Mouse (Mus musculus) central nervous system, embryonic 14 days (tissue): ENCODE measurements around the gene Fam227a. TPM values are rescaled to one million over a fixed set of nuclear protein-coding genes. Genes with fewer than 3 reads are reported as not detected.

Source experiments
- polyA plus RNA-seq: library from polyadenylated mRNA; depleted of rRNA; stranded (reverse); fragments of >200 nt; gene quantifications from 2 replicates; pipeline ENCODE4 v1.2.3, GENCODE M21; 2012; rRNA removed

Fam227a gene
- 27.0 and 29.2 TPM in 2 replicates for polyA plus RNA-seq

DNA sequence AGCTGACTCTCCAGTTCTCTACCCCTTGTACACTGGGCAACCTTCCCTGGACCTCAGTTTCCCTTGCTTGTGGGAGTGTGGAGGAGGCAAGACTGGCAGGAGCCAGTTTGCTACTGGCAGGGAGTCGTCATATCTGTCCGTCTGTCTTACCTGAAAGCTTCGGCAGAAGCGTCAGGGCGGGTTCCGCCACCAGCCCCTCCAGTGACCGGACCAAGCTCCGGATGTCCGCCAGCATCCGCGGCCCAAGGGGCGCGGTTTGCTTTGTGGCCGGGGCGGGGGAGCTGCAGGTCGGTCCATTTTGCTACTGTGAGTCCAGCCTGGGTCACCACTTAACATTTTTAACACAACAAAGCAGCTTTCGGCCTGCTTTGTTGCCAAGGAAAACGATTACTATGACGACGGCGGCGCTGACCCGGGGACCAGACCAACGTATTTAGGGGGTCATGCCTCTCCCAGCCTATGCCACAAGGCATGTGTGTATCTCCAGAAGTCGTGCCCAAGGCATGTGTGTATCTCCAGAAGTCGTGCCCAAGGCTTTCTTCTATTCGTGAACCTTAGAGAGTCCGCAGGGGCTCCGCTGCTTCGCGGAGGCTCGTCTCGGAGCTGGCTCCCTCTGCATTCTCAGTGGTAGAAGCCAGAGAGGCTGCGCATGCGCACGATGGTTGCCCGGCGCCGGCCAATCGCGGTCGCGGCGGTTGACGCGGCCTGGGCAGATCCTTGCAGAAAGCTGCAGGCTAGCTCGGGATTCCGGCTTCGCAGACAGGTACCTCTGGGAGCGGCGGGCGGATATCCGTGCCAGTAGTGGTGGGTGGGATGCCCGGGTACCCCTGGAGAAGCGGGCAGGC lies at the start of gene Fam227a, which contains the start of gene Cby1:
Gene Fam227a (minus strand): TSS at position 426 of the 845 bp plus-strand sequence.
Gene Cby1 (plus strand): TSS at position 669 of the 845 bp plus-strand sequence.

DNA sequence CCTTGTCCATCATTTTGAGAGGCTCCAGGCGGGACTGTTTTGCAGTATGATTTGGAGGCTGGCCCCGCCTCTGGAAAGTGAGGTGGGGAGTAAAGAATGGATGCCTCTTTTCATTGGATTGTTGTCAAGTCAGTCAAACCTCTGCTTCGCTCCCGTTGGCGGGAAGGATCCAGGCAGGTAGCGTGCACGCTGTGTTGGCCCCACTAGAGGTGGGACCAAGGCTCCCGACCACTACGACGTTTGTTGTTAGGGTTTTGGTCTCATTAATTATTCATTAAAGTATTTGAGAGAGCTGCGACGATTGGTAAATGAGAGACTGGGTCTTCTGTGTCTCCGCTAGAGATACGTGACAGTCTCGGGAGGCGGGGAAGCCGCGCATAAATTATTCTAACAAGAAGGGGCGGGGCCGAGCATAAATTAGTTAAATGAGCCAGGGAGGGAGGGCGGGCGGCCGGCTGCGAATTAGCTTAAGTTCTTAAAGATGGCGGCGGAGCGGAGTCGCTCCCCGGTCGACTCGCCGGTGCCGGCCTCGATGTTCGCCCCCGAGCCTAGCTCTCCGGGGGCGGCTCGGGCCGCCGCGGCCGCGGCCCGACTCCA lies 31.8 kb upstream of the Fam227a start, which contains the start of gene Gtpbp1:
Gene Gtpbp1 (plus strand): TSS at position 420 of the 597 bp plus-strand sequence.

DNA sequence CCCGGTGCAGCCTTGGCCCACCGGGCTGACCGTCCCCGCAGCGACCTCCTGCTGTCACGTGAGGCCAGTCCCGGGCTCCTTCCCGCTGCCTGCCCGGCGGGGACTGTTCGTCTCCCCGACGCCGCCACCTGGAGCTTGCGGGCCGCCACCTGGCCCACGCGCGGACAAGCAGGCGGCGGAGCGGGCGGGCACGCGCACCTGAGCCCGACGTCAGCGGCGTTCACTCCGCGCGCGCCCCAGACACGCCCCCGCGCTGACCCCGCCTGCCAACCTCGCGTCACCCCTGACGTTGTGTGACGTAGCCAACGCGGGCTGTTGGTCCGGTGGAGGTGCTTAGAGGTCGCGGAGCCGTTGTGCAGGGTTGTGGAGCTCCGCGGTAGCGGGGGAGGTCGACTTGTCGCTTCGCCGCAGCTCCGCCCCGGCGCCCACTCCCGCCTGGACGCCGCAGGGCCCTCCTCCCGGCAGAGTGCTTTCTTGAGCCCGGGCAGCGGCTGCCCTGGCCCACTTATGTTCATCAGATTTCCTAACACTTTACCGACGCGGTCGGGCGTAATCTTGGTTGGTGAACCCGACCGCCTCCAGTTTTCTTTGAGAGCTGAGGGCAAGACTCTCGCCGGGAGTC lies 29.0 kb upstream of the Fam227a start, which contains the start of gene Josd1:
Gene Josd1 (minus strand): TSS at position 274 of the 622 bp plus-strand sequence.

DNA sequence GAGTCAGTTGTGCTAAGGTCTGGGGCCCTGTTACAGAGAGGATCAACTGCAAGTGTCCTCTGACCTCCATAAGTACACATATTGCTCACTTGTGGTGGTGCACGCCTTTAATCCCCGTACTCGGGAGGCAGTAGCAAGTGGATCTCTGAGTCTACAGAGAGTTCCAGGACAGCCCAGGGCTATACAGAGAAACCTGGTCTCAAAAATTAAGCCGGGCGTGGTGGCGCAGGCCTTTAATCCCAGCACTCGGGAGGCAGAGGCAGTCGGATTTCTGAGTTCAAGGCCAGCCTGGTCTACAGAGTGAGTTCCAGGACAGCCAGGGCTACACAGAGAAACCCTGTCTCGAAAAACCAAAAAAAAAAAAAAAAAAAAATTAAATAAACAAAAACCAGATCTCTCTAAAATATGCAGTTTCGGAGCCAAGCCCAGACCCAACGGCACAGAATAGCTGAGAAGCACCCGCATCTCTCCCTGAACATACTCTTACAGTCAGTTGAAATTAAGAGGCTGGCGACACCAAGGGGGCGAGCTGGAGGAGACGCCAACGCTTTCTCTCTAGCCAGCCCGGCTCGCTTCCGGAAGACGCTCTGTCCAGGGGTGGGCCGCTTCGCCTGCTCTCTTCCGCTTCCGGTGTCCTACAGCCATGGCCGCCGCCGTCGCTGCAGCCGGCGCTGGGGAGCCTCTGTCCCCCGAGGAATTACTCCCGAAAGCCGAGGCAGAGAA lies 11.7 kb upstream of the Fam227a start, which contains the start of gene Tomm22:
Gene Tomm22 (plus strand): TSS at position 613 of the 723 bp plus-strand sequence.

DNA sequence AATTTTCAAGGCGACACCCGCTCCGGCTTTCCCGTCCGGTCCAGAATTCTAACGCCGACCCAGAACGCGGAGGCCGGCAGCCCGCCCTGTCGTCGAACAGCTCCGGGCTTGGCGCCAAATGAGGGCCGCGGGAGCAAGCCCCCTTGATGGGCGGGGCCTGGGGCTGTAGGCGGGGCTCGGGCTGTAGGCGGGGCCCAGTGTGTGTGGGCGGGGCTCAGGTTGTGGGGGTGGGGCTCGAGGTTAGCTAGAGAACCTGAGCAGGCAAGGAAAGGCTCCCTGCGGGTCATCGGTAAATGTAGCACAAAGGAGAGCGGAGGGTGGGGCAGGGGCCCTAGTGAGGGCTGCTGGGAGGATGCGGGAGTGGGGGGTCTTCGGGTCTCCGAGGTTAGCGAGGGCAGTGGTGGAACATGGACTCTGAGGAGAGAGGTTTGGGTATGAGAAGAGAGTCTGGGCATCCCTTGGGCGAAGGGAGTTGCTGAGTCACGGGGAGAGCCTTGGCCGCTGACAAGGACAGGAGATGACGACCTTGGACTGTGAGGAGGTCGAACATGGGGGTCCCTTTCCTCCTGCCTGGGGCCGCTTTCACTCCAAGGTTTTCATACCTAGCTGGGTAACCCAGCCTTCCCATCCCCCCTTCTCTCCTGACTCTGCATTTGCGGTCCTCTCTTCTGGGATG lies 53.6 kb downstream of the Fam227a start, which contains the start of gene Dmc1:
Gene Dmc1 (minus strand): TSS at position 120 of the 676 bp plus-strand sequence.

Other genes starting within 250 kb of the Fam227a start
- 351 and 357 TPM in 2 replicates for gene Csnk1e, start 203.4 kb downstream of the Fam227a start, polyA plus RNA-seq
- 0.36 and 0.53 TPM in 2 replicates for gene Kcnj4, start 153.7 kb downstream of the Fam227a start, polyA plus RNA-seq
- gene Kdelr3, start 142.5 kb downstream of the Fam227a start, polyA plus RNA-seq: 11.9 and 34.4 TPM in 2 replicates
- 804 and 850 TPM in 2 replicates for gene Ddx17, start 112.2 kb downstream of the Fam227a start, polyA plus RNA-seq
- 5.2 and 6.8 TPM in 2 replicates for gene Dmc1, start 53.8 kb downstream of the Fam227a start, polyA plus RNA-seq
- 40.1 and 45.6 TPM in 2 replicates for gene Cby1, start 243 bp upstream of the Fam227a start, polyA plus RNA-seq
- gene Tomm22, start 11.9 kb upstream of the Fam227a start, polyA plus RNA-seq: 105 and 118 TPM in 2 replicates
- gene Josd1, start 29.0 kb upstream of the Fam227a start, polyA plus RNA-seq: 30.5 and 32.9 TPM in 2 replicates
- gene Gtpbp1, start 31.9 kb upstream of the Fam227a start, polyA plus RNA-seq: 48.9 and 49.8 TPM in 2 replicates
- 43.2 and 47.2 TPM in 2 replicates for gene Sun2, start 83.6 kb upstream of the Fam227a start, polyA plus RNA-seq
- gene Dnal4, start 118.9 kb upstream of the Fam227a start, polyA plus RNA-seq: 79.5 and 84.5 TPM in 2 replicates
- 28.8 and 35.0 TPM in 2 replicates for gene Nptxr, start 145.8 kb upstream of the Fam227a start, polyA plus RNA-seq
- gene Npcd, start 175.3 kb upstream of the Fam227a start, polyA plus RNA-seq: 1.2 and 1.8 TPM in 2 replicates
- gene Cbx6, start 175.7 kb upstream of the Fam227a start, polyA plus RNA-seq: 67.3 and 71.7 TPM in 2 replicates
- 7.2 and 8.8 TPM in 2 replicates for gene Apobec3, start 232.7 kb upstream of the Fam227a start, polyA plus RNA-seq